Mouse (Mus musculus) urinary bladder, postnatal 25 days (tissue): ENCODE results near the gene Macc1.

Experiments
- DNase-seq: peaks from one replicate; pipeline ENCODE4 v3.0.0; 2022; ENCODE audit warnings: low spot score

The Macc1 gene

DNA sequence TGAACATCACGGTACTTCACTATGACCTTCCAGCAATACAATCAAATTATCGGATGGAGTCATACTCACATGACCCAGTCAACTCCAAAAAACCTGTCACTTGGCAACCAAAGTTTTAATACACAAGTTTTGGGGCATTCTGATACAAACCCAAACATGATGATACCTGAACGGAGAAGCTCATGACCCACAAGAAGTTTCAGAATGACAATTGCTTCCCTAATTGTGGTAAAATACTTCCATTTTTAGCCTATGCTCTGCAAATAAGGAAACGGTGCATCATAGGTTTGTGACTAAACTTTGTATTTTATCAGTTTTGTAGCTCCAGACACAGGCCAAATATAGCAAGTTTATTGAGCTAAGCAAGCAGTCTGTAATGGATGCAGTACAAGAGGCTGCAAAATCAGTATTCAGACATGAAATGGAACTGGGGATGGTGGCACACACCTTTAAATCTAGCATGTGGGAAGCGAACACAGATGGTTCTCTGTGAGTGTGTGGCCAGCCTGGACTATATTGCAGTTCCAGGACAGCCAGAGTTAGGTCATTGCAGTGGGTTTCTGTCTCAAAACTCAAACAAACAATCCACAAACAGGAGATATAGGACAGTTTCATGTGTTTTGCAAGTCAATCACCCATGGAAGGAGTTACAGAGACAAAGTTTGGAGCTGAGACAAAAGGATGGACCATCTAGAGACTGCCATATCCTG is 170.0 kb downstream of the Macc1 start:
- DNase-seq: no peak

DNA sequence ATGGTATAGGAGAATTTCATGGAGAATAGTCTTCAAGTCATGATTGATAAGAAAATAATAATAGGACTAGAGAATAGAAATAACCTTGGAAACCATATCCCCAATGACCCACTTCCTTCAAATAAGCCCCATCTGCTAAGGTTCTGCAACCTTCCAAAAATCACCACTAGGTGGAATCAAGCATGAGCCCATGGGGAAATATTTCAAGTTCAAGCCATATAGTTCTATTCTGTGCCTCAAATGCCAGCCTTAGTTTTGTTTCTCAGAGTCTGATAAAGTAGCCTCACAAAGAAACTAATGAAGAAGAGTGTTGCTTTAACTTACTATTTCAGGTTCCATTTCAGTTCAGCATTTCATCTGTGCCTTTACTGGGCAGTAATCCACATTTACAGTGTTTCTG is 197.1 kb downstream of the Macc1 start:
- DNase-seq: no peak
